Mouse (Mus musculus) forebrain, embryonic 14.5 days (tissue): ENCODE data around the gene Gm3233. TPM values are rescaled to one million over a fixed set of nuclear protein-coding genes. Genes with fewer than 3 reads are reported as not detected.
"Not testable (repeated sequence)": the region's sequence is repeated elsewhere in the genome, so short reads cannot be mapped to it uniquely, and the experiment has no call there.

Experiments
- ATAC-seq: fragments of 200-750 bp; cut with Nextera tagmentation; 2 replicates; pipeline ENCODE4 v1.8.0; 2017; ENCODE audit warnings: mild to moderate bottlenecking, moderate library complexity
- DNase-seq: peaks from one replicate; pipeline ENCODE4 v3.0.0-alpha.2; 2015; ENCODE audit warnings: low spot score
- H3K27ac ChIP-seq: fragments of 300-500 bp; sonication (generic); 2 replicates; pipeline ENCODE4 v1.5.1; 2014; ENCODE audit warnings: low read depth, mild to moderate bottlenecking, control low read depth, low read length, moderate library complexity
- H3K27me3 ChIP-seq: fragments of 300-500 bp; sonication (generic); replicated peaks from 2 replicates; pipeline ENCODE4 v1.6.1; 2014; ENCODE audit warnings: low read length, control low read depth, mixed read lengths; ENCODE audit not compliant: control insufficient read depth, insufficient read depth
- H3K36me3 ChIP-seq: fragments of 300-500 bp; sonication (generic); 2 replicates; pipeline ENCODE4 v1.6.1; 2014; ENCODE audit warnings: low read length, control low read depth; ENCODE audit not compliant: control insufficient read depth, insufficient read depth
- H3K4me1 ChIP-seq: fragments of 300-500 bp; sonication (generic); 2 replicates; pipeline ENCODE4 v1.6.1; 2014; ENCODE audit warnings: antibody characterized with exemption, low read length, control low read depth; ENCODE audit not compliant: control insufficient read depth, insufficient read depth
- H3K4me2 ChIP-seq: fragments of 300-500 bp; sonication (generic); 2 replicates; pipeline ENCODE4 v1.6.1; 2014; ENCODE audit warnings: mild to moderate bottlenecking, control low read depth, low read length
- H3K4me3 ChIP-seq: fragments of 300-500 bp; sonication (generic); 2 replicates; pipeline ENCODE4 v1.5.1; 2014; ENCODE audit warnings: low read depth, low read length, control low read depth
- H3K9ac ChIP-seq: fragments of 300-500 bp; sonication (generic); 2 replicates; pipeline ENCODE4 v1.6.1; 2014; ENCODE audit warnings: mild to moderate bottlenecking, low read length, control low read depth, moderate library complexity
- H3K9me3 ChIP-seq: fragments of 300-500 bp; sonication (generic); replicated peaks from 2 replicates; pipeline ENCODE4 v1.6.1; 2016; ENCODE audit warnings: low read length, control low read depth, mixed read lengths; ENCODE audit not compliant: control insufficient read depth
- WGBS: fragments of 180-500 bp; shearing (Covaris S2); extraction: QIAGEN DNeasy Blood & Tissue Kit; methylation state at CpG from one replicate; pipeline ENCODE4 v1.1.7; 2014; 5-methylcytosine and 5-hydroxymethylcytosine counted together
- polyA plus RNA-seq: library from polyadenylated mRNA; unstranded; fragments of >200 nt; fragmentation: Nextera tagmentation; extraction: Ambion mirVana; gene quantifications from 2 replicates; pipeline ENCODE4 v1.2.1, GENCODE M21; 2014

Gm3233 gene
- polyA plus RNA-seq, 1 experiment from 2014 or later, result not detected

DNA sequence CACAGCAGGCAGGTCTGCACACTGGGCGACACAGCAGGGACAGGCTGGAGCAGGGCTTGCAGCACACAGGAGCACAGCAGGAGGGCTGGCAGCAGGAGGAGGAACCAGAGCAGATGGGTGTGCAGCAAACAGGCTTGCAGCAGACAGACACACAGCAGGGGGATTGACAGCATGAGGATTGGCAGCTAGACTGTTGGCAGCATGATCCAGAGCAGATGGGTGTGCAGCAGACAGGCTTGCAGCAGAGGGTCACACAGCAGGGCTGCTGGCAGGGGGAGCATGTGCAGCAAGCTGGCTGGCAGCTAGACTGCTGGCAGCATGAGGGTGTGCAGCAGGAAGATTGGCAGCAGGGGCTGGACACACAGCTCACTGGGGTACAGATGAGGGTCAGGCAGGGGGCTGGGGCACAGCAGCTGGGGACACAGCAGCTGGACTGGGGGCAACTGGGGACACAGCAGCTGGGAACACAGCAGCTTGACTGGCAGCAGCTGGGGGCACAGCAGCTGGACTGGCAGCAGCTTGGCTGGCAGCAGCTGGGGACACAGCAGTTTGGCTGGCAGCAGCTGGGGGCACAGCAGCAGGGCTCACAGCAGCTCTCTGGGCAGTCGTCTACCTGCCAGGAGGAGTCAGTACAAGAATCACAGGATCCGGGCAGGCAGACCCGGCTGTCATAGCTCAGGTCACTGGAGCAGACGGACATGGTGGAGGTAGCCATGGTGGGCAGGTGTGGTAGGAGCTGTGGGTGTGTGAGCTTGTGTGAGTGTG, 17.4 kb downstream of the Gm3233 start, which contains the start of gene Gm18596:
Gene Gm18596 (minus strand): TSS at position 715 of the 765 bp plus-strand sequence.
- H3K27ac ChIP-seq, H3K4me2 ChIP-seq, H3K9me3 ChIP-seq, H3K4me3 ChIP-seq, H3K27me3 ChIP-seq, H3K36me3 ChIP-seq, H3K9ac ChIP-seq, H3K4me1 ChIP-seq, ATAC-seq: not testable (repeated sequence)
- 65% methylated on average over 4 of the region's 5 CpGs for WGBS
- DNase-seq, result peak; percentile 17

DNA sequence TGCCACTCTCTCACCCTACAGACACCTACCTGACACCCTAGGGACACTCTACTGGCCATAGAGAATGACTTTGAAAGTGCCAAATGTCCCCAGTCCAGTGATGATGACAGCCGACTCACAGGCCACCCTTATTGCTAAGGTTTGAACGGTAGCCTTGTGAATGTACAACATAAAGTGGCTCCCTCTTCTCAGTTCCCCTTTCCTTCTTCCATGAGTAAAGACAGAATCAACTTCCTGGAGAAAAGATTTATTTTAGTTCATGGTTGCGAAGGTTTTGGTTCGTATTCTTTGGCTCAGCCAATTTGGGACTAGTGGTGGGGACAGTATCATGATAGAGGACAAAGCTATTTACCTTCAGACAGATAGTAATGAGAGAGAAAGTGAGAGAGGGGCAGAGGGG, 20.6 kb downstream of the Gm3233 start:
- Histone ChIP-seq H3K36me3 (no peaks in the 10 kb centered on the region), H3K9ac (no peak overlapping the region), H3K9me3 (no peaks in the 10 kb centered on the region), H3K27me3 (no peaks in the 10 kb centered on the region), H3K4me3 (no peak overlapping the region), H3K4me2 (no peak overlapping the region), H3K4me1 (no peaks in the 10 kb centered on the region), H3K27ac (no peak overlapping the region)
- ATAC-seq (no peak), DNase-seq (no peak)
- 91% methylated on average over 4 of the region's 4 CpGs for WGBS

DNA sequence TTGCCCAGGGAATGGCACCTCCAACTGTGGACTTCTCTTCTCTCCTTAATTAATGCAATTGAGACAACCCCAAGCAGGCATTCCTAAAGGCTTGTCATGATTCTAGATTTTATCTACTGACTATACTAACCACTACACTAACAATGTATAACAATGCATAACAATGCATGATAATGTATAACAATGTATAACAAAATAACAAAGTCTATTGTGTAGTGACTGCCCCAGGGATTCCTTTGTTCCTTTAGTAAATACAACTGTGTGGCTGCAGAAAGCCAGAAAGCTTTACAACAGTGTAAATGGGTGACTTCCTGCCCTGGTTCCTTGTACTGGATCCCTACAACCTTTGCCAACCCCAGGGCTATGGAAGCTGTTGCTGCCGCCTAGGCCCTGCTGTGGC, 23.6 kb downstream of the Gm3233 start:
- no peak for ATAC-seq
- WGBS, result 94% methylated on average over 1 of the region's 1 CpGs
- H3K4me2 ChIP-seq, result no peak overlapping the region
- no peaks in the 10 kb centered on the region for H3K36me3 ChIP-seq
- no peaks in the 10 kb centered on the region for H3K27me3 ChIP-seq
- H3K4me1 ChIP-seq, result no peaks in the 10 kb centered on the region
- no peaks in the 10 kb centered on the region for H3K9me3 ChIP-seq
- no peak overlapping the region for H3K4me3 ChIP-seq
- no peak overlapping the region for H3K27ac ChIP-seq
- no peak overlapping the region for H3K9ac ChIP-seq
- no peak for DNase-seq

DNA sequence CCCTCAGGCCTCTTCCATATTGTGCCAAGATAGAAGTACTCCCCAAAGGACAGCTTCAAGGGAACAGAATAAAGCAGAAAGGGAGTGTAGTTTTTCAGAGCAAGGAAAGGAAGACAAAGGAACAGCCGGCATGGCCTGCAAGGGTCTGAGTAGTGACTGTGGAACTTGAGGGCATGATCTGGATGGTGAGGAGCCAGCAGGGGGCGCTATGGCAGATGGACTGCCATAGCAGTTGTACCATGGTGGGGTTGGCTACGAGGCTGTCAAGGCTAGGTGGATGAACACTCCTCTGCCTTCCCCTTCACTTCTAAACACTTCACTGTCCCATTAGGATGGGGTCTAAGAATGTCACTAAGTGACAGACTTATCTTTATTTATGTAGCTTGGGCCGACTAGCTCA, 30.2 kb downstream of the Gm3233 start:
- Histone ChIP-seq H3K4me1 (no peaks in the 10 kb centered on the region), H3K27me3 (no peaks in the 10 kb centered on the region), H3K9ac (no peak overlapping the region), H3K27ac (no peak overlapping the region), H3K36me3 (no peaks in the 10 kb centered on the region), H3K9me3 (no peaks in the 10 kb centered on the region), H3K4me3 (no peak overlapping the region), H3K4me2 (no peak overlapping the region)
- DNase-seq (no peak), ATAC-seq (no peak)
- WGBS, result 50% methylated on average over 4 of the region's 4 CpGs

DNA sequence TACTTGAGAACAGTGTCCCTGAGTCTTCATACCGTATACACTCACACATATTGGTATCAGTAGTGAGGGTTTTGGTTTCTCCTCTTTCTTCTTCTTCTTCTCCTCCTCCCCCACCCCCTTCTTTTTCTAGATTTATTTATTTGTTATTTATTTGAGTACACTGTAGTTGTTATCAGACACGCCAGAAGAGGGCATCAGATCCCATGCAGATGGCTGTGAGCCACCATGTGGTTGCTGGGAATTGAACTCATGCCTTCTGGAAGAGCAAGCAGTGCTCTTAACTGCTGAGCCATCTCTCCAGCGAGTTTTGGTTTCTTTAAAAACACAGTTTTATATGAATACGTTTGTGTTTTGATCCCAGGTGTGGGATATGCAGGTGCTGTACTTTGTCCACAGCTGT, 31.2 kb downstream of the Gm3233 start:
- Histone ChIP-seq H3K4me3 (no peak overlapping the region), H3K4me1 (no peaks in the 10 kb centered on the region), H3K9ac (no peak overlapping the region), H3K4me2 (no peak overlapping the region), H3K9me3 (no peaks in the 10 kb centered on the region), H3K27ac (no peak overlapping the region), H3K36me3 (no peaks in the 10 kb centered on the region), H3K27me3 (no peaks in the 10 kb centered on the region)
- DNase-seq, result no peak
- no peak for ATAC-seq
- WGBS, result 58% methylated on average over 4 of the region's 4 CpGs

DNA sequence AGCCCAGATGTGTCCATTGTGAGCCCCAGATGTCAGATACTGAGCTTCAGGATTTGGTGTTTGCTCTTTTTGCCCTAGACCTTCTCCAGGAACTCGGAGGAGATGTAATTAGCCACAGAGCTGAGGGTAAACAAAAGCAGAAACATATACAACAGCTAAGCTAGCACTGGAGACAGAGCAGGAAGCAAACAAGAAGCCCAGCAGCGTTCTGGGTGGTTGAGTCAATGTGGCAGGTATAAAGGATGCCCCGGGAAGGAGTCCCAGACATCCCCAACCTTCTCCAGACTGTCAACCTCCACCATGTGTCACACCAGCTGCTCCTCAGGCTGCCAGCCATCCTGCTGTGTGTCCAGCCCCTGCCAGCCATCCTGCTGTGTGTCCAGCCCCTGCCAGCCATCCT, 33.3 kb downstream of the Gm3233 start, which contains the start of gene Gm10100:
Gene Gm10100 (plus strand): TSS at position 301 of the 400 bp plus-strand sequence.
- ATAC-seq (no peak), DNase-seq (no peak)
- H3K9me3 ChIP-seq, result no peaks in the 10 kb centered on the region
- 33% methylated on average over 3 of the region's 3 CpGs for WGBS
- H3K4me3 ChIP-seq, result no peak within 1 kb of the TSS
- H3K36me3 ChIP-seq, result no peaks in the 10 kb centered on the region
- H3K27me3 ChIP-seq, result no peaks in the 10 kb centered on the region
- H3K27ac ChIP-seq, result no peak within 1 kb of the TSS
- no peaks in the 10 kb centered on the region for H3K4me1 ChIP-seq
- no peak within 1 kb of the TSS for H3K9ac ChIP-seq
- H3K4me2 ChIP-seq, result no peak within 1 kb of the TSS

DNA sequence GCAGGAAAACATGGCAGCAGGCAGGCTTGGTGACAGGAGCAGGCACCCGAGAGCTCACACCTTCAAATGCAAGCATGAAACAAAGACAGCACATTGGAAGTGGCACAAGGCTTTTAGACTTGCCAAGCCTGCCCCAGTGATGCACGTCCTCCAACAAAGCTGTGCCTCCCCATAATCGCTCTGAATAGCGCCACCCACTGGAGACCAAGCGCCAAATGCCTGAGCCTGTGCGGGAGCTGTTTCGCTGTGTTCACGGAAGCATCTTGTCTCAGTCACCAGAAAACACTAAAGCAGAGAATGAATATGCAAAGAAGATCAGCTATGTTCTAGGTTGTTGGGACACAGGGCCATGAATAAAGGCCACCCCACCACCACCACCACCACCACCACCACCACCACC, 34.6 kb downstream of the Gm3233 start:
- H3K4me3 ChIP-seq, result no peak overlapping the region
- 77% methylated on average over 8 of the region's 8 CpGs for WGBS
- no peaks in the 10 kb centered on the region for H3K4me1 ChIP-seq
- no peaks in the 10 kb centered on the region for H3K9me3 ChIP-seq
- no peak overlapping the region for H3K4me2 ChIP-seq
- H3K9ac ChIP-seq, result no peak overlapping the region
- DNase-seq (no peak), ATAC-seq (no peak)
- no peaks in the 10 kb centered on the region for H3K27me3 ChIP-seq
- no peaks in the 10 kb centered on the region for H3K36me3 ChIP-seq
- no peak overlapping the region for H3K27ac ChIP-seq

DNA sequence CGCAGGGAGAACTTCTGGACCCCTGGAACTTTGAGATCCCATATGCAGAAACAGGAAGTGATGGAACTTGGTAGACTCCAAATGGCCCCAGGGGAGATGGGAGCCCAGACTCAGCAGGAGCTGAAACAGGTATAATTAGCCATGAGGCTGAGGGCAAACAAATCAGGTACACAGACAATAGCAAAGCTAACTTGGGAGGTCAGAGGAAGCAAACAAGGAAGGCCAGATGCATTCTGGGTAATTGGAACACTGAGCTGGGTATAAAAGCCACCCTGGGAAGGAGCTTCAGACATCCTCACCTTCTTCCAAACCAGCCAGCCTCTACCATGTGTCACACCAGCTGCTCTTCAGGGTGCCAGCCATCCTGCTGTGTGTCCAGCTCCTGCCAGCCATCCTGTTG, 39.2 kb downstream of the Gm3233 start, which contains the start of gene Krtap12-1:
Gene Krtap12-1 (plus strand): TSS at position 301 of the 400 bp plus-strand sequence.
- ATAC-seq, result not testable (repeated sequence)
- 89% methylated on average over 1 of the region's 1 CpGs for WGBS

DNA sequence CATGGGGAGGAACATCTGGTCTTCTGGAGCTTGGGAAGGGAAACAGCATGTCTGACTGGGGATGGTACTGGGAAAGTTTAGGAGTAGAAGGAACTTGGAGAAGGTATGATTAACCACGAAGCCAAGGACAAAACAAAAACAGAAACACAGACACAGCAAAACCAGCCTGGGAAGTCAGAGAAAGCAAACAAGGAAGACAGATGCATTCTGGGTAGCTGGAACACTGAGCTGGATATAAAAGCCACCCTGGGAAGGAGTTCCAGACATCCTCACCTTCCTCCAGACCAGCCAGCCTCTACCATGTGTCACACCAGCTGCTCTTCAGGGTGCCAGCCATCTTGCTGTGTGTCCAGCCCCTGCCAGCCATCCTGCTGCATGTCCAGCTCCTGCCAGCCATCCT, 44.0 kb downstream of the Gm3233 start, which contains the start of gene Gm10142:
Gene Gm10142 (plus strand): TSS at position 301 of the 400 bp plus-strand sequence.
- Histone ChIP-seq H3K4me3 (no peak within 1 kb of the TSS), H3K4me2 (no peak within 1 kb of the TSS), H3K27ac (no peak within 1 kb of the TSS), H3K9ac (no peak within 1 kb of the TSS), H3K4me1 (no peaks in the 10 kb centered on the region), H3K27me3 (no peaks in the 10 kb centered on the region), H3K9me3 (no peaks in the 10 kb centered on the region; the same call in 1 of the 2 replicates), H3K36me3 (no peaks in the 10 kb centered on the region)
- DNase-seq, result no peak
- no peak for ATAC-seq
- WGBS, result 92% methylated on average over 1 of the region's 1 CpGs

More for the DNA sequence above, 39.2 kb downstream of the Gm3233 start, which contains the start of gene Krtap12-1:
- H3K4me2 ChIP-seq, DNase-seq, H3K9ac ChIP-seq, H3K9me3 ChIP-seq, H3K27me3 ChIP-seq, H3K4me1 ChIP-seq, H3K4me3 ChIP-seq, H3K36me3 ChIP-seq, H3K27ac ChIP-seq: not testable (repeated sequence)
